Mouse (Mus musculus) forebrain, embryonic 16.5 days (tissue): ENCODE data around the gene 4930519G04Rik. TPM values are rescaled to one million over a fixed set of nuclear protein-coding genes. Genes with fewer than 3 reads are reported as not detected.

Experiments
- ATAC-seq: fragments of 200-750 bp; cut with Nextera tagmentation; 2 replicates; pipeline ENCODE4 v1.8.0; 2017; ENCODE audit warnings: mild to moderate bottlenecking, moderate library complexity
- H3K27ac ChIP-seq: fragments of 300-500 bp; sonication (generic); 2 replicates; pipeline ENCODE4 v1.5.1; 2014; ENCODE audit warnings: low read length, control low read depth
- H3K27me3 ChIP-seq: fragments of 300-500 bp; sonication (generic); replicated peaks from 2 replicates; pipeline ENCODE4 v1.6.1; 2014; ENCODE audit warnings: low read length; ENCODE audit not compliant: control insufficient read depth, insufficient read depth
- H3K36me3 ChIP-seq: fragments of 300-500 bp; sonication (generic); 2 replicates; pipeline ENCODE4 v1.6.1; 2014; ENCODE audit not compliant: control insufficient read depth, insufficient read depth
- H3K4me1 ChIP-seq: fragments of 300-500 bp; sonication (generic); replicated peaks from 2 replicates; pipeline ENCODE4 v1.6.1; 2014; ENCODE audit warnings: low read length; ENCODE audit not compliant: control insufficient read depth, insufficient read depth
- H3K4me2 ChIP-seq: fragments of 300-500 bp; sonication (generic); 2 replicates; pipeline ENCODE4 v1.6.1; 2014; ENCODE audit warnings: mild to moderate bottlenecking, low read length, control low read depth
- H3K4me3 ChIP-seq: fragments of 300-500 bp; sonication (generic); replicated peaks from 2 replicates; pipeline ENCODE4 v1.5.1; 2014; ENCODE audit warnings: mild to moderate bottlenecking, low read length, control low read depth
- H3K9ac ChIP-seq: fragments of 300-500 bp; sonication (generic); replicated peaks from 2 replicates; pipeline ENCODE4 v1.6.1; 2014; ENCODE audit warnings: low read depth, low read length, control low read depth
- H3K9me3 ChIP-seq: fragments of 300-500 bp; sonication (generic); 2 replicates; pipeline ENCODE4 v1.6.1; 2016; ENCODE audit warnings: low read length; ENCODE audit not compliant: control insufficient read depth
- WGBS: fragments of 180-500 bp; shearing (Covaris S2); extraction: QIAGEN DNeasy Blood & Tissue Kit; methylation state at CpG from one replicate; pipeline ENCODE4 v1.1.7; 2014; 5-methylcytosine and 5-hydroxymethylcytosine counted together
- microRNA-seq: library from miRNA; unstranded; fragments of <30 nt; microRNA quantifications from one replicate; pipeline ENCODE4, GENCODE M21; 2017
- polyA plus RNA-seq: library from polyadenylated mRNA; unstranded; fragments of >200 nt; fragmentation: Nextera tagmentation; extraction: Ambion mirVana; gene quantifications from 2 replicates; pipeline ENCODE4 v1.2.1, GENCODE M21; 2015

Gene 4930519G04Rik
- polyA plus RNA-seq, 1 experiment from 2014 or later = not detected

DNA sequence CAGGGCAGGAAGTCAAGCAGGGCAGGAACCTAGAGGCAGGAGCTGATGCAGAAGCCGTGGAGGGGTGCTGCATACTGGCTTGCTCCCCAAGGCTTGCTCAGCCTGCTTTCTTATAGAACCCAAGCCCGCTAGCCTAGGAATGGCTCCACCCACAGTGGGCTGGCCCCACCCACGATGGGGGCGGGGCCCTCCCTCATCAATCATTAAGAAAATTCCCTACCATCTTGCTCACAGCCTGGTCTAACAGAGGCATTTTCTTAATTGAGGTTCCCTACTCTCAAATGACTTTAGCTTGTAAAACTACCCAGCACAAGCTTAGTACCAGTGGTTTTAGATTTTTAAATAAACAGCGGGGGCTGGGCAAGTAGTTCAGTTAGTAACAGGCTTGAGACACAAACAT lies 78.2 kb downstream of the 4930519G04Rik start:
- ATAC-seq = no peak
- no peak overlapping the region for H3K4me3 ChIP-seq
- WGBS = 69% methylated on average over 5 of the region's 5 CpGs
- H3K9me3 ChIP-seq = no peaks in the 10 kb centered on the region
- H3K4me1 ChIP-seq = 0 out of 2 replicates have a peak, but pooled peaks cover 3% of the 10 kb centered on the region
- no peak overlapping the region for H3K27ac ChIP-seq
- no peaks in the 10 kb centered on the region for H3K36me3 ChIP-seq
- H3K27me3 ChIP-seq = no peaks in the 10 kb centered on the region
- no peak overlapping the region for H3K9ac ChIP-seq
- no peak overlapping the region for H3K4me2 ChIP-seq

GRCm38 (mm10) chr5:114933206-114933605 lies 79.7 kb downstream of the 4930519G04Rik start:
- H3K9me3 ChIP-seq = 0 out of 2 replicates have a peak, but pooled peaks cover under 1% of the 10 kb centered on the region
- 80% methylated on average over 8 of the region's 8 CpGs for WGBS
- H3K27me3 ChIP-seq = no peaks in the 10 kb centered on the region
- H3K9ac ChIP-seq = no peak overlapping the region
- no peak overlapping the region for H3K4me2 ChIP-seq
- H3K36me3 ChIP-seq = no peaks in the 10 kb centered on the region
- no peak for ATAC-seq
- H3K27ac ChIP-seq = no peak overlapping the region
- 0 out of 2 replicates have a peak, but pooled peaks cover 3% of the 10 kb centered on the region for H3K4me1 ChIP-seq
- H3K4me3 ChIP-seq = no peak overlapping the region

Small RNAs within 50 kb of the gene (microRNA-seq; reads per million reads assigned to microRNA genes)
- 3.9 reads per million, percentile 16 among the genes with 10 or more reads in this experiment for gene Mir6240

Other genes with a start within 250 kb of the 4930519G04Rik start
- 0.75 and 1.2 TPM in 2 replicates for gene Trpv4, start 195.2 kb upstream of the 4930519G04Rik start, polyA plus RNA-seq
- 30.8 and 32.9 TPM in 2 replicates for gene Gltp, start 162.7 kb upstream of the 4930519G04Rik start, polyA plus RNA-seq
- 12.7 and 16.0 TPM in 2 replicates for gene Tchp, start 145.9 kb upstream of the 4930519G04Rik start, polyA plus RNA-seq
- 29.4 and 30.1 TPM in 2 replicates for gene Ankrd13a, start 79.0 kb upstream of the 4930519G04Rik start, polyA plus RNA-seq
- gene Git2, start 78.1 kb upstream of the 4930519G04Rik start, polyA plus RNA-seq = 53.9 and 58.5 TPM in 2 replicates
- gene 1500011B03Rik, start 30.2 kb upstream of the 4930519G04Rik start, polyA plus RNA-seq = 220 and 250 TPM in 2 replicates
- 2.0 and 2.5 TPM in 2 replicates for gene Gm9936, start 5.0 kb downstream of the 4930519G04Rik start, polyA plus RNA-seq
- gene Oasl2, start 43.3 kb downstream of the 4930519G04Rik start, polyA plus RNA-seq = 2.8 and 3.5 TPM in 2 replicates
- 0.39 and 0.41 TPM in 2 replicates for gene Oasl1, start 69.6 kb downstream of the 4930519G04Rik start, polyA plus RNA-seq
- 84.1 and 106 TPM in 2 replicates for gene 2210016L21Rik, start 88.5 kb downstream of the 4930519G04Rik start, polyA plus RNA-seq
- 0.06 TPM in 1 of 2 replicates, not detected in the other for gene Hnf1a, start 117.4 kb downstream of the 4930519G04Rik start, polyA plus RNA-seq
- gene Sppl3, start 157.5 kb downstream of the 4930519G04Rik start, polyA plus RNA-seq = 16.5 and 16.6 TPM in 2 replicates
- gene Gm10401, start 244.6 kb downstream of the 4930519G04Rik start, polyA plus RNA-seq = 34.9 and 38.1 TPM in 2 replicates